Mouse (Mus musculus) layer of hippocampus, postnatal 25 days (tissue): ENCODE measurements around the gene Ankrd36. TPM values are rescaled to one million over a fixed set of nuclear protein-coding genes. Genes with fewer than 3 reads are reported as not detected.

ENCODE experiments used
- DNase-seq, 2 experiments: peaks; one replicate each; pipeline ENCODE4 v3.0.0; 2022; ENCODE audit warnings: mixed read lengths in 2 of 2, low spot score in 1 of 2; ENCODE audit errors: extremely low spot score in 1 of 2
- total RNA-seq, 2 experiments: library from RNA; stranded (reverse); gene quantifications; 2 replicates each; pipeline ENCODE4 v1.2.3; 2021

Ankrd36 gene
- total RNA-seq, 2 experiments from 2014 or later: not detected

DNA sequence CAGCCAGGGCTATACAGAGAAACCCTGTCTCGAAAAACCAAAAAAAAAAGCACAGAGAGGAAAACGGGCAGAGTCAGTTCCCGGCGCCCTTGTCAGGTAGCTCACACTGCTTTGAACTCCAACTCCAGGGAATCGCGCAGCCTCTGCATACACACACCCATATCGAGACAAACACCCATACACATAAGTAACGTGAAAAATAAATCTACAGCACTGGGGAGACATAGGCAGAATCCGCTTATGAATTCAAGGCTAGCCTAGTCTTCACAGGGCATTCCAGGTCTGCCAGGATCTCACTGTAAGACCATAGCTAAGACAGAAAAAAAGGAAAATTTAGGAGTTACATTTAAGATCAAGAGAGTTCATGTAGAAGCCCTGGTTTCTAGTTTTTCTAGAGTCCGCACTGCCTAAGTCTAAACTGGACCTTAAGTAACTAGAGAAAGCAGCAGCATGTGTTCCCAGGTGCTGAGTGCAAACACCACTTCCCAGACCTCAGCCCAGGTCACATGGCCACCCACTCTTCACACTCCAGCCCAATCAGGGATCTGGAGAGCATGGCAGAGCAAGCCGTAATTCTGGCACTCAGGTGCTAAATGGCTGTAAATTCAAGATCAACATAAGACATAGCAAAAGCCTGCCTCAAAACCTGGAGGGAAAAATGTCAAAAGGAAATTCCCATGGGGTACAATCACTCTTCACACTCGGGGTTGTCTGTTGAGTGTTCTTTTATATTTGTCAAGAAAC, 149.3 kb downstream of the Ankrd36 start:
- DNase-seq: no peak

DNA sequence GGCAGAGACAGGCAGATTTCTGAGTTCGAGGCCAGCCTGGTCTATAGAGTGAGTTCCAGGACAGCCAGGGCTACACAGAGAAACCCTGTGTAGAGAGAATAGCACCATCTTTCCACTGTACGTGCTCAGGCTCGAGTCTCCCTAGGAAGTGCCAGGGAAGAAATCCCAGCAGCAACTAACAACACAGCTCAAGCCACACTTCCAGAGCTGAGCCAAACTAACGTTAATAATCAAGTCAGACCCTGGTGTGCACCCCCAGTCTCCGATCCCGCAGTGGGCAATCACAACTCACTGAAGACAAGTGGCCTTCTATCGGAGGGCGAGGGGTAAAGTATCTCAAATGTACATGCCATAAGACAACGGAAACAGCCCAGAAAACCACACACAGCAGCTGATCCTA, 160.1 kb downstream of the Ankrd36 start:
- DNase-seq: no peak

DNA sequence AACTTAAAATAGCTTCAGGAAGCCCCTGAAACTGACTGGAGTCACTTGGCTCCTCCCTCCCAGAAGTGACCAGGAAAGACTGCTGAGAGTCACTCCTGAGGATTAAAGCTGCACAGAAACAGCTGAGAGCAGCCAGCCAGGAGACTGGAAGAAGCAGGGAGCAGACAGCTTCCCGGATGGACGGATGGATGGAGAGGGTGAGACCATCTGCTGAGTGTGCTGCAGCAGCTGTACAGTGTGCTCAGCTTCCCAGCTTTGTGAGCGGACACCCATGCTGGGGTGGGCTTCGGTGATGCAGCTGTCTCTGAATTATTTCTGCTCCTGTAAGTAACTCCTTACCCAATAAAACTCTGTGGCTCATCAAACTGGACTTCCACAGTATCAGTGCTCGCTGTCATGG, 162.9 kb downstream of the Ankrd36 start:
- no peak for DNase-seq

DNA sequence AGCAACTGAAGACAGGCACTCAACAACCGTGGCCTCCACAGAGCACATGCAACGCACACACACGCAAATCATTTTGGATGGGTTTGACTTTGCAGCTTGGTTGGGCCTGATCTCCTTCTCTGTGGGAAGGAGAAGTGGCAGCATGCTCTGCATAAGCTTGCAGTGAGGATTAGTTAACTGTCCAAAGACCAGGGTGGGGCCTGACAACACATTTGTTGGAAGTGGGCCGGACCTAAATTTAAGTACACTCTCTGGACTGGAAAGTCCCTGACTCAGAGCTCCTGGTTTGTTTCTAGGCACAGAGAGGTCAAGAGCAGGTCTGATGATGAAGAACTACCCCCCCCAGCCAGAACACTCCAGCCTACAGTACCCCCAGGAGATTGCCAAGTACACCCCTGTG, 164.8 kb downstream of the Ankrd36 start:
- DNase-seq: no peak

- no peak for DNase-seq
Measured at GRCm38 (mm10) chr11:5737137-5737536, 167.7 kb downstream of the Ankrd36 start.

Other genes with a start within 250 kb of the Ankrd36 start
- 10 to 100 TPM; 18.6 to 23.2 TPM for gene Znrf3, start 124.8 kb upstream of the Ankrd36 start, total RNA-seq
- gene Xbp1, start 49.0 kb upstream of the Ankrd36 start, total RNA-seq: 10 to 100 TPM; 67.6 to 97.3 TPM
- gene Ccdc117, start 27.5 kb upstream of the Ankrd36 start, total RNA-seq: 10 to 100 TPM; 11.0 to 17.2 TPM
- 10 to 100 TPM; 67.7 to 79.1 TPM for gene Mrps24, start 146.0 kb downstream of the Ankrd36 start, total RNA-seq
- 10 to 100 TPM; 64.7 to 68.7 TPM for gene Urgcp, start 192.7 kb downstream of the Ankrd36 start, total RNA-seq
- gene Dbnl, start 218.8 kb downstream of the Ankrd36 start, total RNA-seq: 10 to 100 TPM; 82.2 to 82.7 TPM
- 10 to 100 TPM; 16.4 to 17.2 TPM for gene Pgam2, start 234.0 kb downstream of the Ankrd36 start, total RNA-seq